Mouse (Mus musculus): ENCODE data around the gene Chaf1b.

Chaf1b gene

DNA sequence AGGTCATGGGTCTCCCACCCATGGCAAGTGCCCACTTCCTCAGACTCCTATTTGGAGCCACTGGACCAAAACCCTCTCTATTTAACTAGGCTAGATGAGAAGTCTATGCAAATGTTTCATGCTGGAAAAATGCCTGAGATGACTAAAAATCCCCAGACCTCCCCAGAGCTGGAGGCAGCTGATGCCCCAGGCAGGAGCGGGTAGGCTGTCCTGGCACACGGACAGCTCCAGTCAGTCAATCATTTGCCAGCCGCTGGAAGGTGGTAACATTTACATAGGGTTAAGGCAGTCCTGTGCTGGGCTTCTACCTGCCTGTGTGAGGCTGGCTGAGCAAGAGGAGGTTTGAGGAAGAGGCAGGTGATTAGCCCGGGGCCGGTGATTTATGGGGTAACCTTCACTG lies 28.5 kb downstream of the Chaf1b start:
- DNase-seq (ENCODE audit: extremely low read depth, insufficient read length, low spot score): peak; percentile 56

DNA sequence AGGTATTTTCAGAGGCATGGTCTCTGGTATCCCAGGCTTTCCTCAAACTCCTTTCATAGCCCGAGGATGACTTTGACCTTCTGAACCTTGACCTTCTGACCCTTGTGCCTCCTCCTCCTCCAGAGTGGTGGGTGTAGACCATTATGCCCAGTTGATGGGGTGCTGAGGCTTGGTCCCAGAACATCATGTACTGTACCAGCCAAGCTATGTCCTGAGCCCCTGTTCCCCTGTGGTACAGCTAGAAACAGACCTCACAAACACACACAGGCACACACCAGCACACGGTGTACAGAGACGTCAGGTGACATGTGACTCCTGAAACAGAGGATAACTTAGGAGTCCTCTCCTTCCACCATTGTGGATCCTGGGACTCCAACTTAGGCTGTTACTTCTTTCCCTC lies 29.1 kb downstream of the Chaf1b start:
- DNase-seq (ENCODE audit: extremely low read depth, insufficient read length, low spot score): no peak

DNA sequence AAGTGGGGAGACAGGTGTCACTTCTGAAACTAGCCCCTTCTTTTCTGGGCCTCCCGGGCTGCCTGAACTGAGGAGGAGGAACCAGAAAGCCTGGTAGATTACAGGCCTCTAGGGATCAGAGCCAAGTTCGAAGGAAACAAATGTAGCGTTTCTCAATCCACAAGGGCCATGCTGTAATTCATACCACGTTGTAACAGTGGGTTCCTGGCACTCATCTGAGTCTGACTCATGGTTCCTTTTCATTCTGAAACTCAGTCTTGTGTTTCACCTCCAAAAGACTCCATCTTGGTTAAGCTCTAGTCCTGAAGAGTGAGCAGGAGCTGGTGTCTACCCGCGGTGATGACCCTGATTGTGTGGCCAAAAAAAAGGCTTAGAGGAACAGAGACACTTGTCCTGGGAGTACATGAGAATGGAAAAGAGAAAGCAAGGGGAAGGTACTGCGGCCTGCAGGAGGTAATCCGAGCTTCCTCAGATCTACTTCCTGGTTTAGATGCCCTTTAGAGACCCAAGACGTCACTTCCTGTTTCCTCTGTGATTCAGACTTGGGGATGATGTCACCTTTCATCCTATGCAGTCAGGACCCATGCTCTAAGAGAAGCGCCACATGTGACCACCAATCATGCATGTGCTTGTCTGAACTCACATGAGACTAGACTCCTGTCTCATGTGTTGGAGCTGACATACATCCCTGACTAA lies 30.3 kb downstream of the Chaf1b start:
- DNase-seq (ENCODE audit: extremely low read depth, insufficient read length, low spot score): peak; percentile 63

DNA sequence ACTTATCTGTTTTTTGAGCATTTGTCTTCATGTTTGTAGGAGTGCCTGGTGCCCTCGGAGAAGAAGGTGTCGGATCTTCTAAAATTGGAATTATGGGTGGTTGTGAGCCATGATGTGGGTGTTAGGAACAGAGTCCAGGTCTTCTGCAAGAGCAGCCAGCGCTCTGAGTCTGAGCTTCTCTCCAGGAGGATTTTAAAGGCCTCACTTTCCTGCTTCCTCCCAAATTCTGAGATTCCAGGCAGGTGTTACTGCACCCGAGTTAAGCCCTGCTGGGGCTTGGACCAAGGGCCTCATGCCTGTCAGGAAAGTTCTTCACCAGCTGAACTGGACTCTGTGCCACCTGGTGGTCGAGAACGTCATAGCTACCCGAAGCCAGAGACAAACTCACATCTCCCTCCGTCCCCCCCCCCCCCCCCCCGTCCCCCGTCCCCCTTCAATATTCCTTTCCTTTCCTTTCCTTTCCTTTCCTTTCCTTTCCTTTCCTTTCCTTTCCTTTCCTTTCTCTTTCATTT lies 31.7 kb downstream of the Chaf1b start:
- no peak for DNase-seq (ENCODE audit: extremely low read depth, insufficient read length, low spot score)

DNA sequence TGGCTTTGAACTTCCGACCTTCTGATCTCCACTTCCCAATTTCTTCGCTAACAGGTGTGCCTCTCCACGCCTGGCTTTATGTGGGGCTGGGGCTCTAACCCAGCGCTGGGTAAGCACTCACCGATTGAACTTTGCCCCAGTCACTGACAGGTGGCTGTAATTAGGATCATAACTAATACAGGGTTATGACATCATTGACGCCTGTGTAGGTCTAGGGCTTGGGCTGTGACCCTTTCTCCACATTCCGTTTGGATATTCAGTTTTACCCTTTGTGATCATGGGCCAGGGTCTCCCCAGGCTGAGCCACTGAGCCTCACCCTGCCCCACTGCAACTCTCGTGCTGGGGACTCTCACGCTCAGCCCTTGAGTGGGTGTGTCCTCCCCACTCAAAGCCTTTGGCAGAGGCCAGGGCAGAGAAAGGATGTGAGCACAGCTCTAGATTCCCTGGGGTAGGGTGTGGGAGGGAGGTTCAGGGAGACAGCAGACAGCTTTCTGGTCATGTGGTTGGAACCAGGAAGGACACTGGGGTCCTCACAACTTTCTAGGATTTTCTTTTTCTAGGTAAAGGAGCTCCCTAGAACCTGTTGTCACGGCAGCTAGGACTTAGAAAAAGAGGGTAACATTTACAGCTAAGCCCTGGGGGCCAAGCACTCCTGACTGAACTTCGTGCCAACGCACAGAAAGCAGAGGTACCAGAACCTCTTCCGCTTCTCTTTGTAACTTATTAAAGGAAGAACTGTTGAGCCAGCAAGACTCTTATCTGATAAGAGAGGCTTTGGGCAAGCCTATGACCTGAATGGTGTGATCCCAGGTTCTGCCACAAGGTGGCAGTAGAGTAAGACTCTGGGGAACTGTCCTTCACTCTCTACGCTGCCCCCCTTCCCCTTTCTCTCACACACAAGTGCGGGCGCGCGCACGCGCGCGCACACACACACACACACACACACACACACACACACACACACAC lies 34.3 kb downstream of the Chaf1b start:
- no peak for DNase-seq (ENCODE audit: extremely low read depth, insufficient read length, low spot score)

DNA sequence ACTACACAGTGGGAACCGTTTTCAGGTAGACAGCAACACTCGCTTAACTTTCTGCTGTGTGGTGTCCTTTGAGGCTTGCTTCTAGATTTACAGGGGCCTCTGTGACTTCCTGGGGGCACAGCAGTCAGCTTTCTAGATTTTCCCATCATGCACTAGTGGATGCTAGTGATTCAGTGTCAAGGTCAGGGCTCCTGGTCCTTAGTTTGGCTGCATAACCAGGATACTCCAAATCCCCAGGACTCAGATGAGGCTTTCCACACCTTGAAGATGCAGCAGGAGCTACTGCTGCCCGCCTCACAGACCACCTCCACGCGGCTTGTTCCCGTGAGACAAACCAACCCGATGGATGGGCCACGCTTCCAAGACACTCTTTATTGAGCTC lies 35.0 kb downstream of the Chaf1b start:
- peak; percentile 35 for DNase-seq (ENCODE audit: extremely low read depth, insufficient read length, low spot score)

DNA sequence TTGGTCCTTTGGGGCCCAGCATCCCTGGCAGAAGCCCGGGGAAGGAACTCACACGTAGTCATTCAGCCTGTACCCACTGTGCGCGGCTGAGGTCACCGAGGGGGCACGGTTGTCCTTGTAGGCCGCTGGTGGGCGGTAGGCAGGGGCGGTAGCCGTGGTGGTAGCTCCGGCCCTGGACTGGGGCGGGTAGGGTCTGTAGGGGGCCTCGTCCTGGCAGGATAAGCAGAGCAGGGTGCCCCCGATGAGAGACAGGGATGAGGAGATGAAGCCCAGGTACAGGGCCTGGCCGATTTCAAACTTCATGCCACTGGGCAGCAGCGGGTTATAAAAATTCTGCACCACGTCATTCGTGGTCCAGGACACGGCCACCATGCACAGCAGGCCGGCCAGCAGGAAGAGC lies 35.5 kb downstream of the Chaf1b start:
- DNase-seq (ENCODE audit: extremely low read depth, insufficient read length, low spot score): no peak

DNA sequence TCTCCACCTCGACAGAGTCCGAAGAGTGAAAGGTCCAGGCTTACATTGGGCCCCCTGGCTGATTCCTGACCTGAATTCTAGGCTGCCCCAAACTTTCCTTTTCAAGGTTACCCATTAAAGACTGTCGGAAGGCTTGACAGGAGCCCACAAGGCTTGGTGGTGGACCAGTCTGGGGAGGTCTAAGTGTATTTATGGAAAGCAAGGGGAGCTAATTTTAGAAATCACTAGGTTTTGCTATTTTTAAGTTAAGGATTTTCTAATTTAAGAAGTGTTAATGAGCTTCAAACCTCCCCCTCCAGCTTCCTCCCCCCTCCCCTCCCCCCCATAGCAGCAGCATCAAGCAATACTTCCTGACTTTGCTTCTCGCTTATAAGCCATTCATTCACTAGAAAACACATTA lies 37.0 kb downstream of the Chaf1b start:
- no peak for DNase-seq (ENCODE audit: extremely low read depth, insufficient read length, low spot score)

DNA sequence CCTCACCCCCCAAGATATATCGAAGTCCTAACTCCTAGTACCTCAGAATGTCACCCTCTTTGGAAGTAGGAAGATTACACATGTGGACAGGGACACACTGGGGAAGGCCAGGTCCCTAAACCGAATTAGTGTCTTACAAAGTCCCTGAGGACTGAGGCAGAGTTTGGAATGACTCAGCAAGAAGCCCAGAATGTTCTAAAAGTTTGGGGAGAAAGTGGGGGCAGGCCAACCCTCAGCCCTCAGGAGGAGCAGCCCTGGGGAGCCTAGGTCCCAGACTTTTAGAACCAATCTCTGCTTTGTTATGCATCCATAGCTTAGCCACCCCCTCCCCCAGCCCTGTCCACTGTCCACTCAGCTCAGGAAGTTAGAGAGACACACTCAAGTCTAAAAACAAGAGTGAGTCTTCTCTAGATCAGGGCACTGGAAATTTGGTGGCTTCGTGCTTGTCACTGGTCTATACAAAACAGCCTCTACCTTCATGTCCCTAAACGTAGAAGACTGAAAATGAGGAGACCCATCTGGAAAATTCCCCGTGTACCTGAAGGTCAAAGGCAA lies 39.2 kb downstream of the Chaf1b start:
- no peak for DNase-seq (ENCODE audit: extremely low read depth, insufficient read length, low spot score)

DNA sequence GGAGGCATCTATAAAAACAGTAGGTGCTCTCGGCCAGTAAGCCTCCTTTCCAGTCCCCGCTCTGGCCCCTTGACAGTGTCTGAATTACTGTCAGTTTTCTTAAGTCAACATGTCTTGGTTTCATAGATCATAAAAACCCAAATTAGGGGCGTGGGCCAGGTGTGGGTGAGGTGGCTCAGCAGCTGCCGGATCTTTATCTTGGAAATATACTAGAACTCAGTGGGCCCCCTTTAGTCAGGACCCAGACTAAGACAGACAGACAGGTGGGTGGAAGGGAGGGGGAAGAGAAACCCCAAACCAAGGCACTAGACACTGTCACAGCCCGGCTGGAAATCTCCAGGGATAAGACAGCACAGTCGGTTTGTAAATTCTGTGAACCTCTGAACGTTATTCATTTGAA lies 40.1 kb downstream of the Chaf1b start:
- DNase-seq (ENCODE audit: extremely low read depth, insufficient read length, low spot score): no peak

DNA sequence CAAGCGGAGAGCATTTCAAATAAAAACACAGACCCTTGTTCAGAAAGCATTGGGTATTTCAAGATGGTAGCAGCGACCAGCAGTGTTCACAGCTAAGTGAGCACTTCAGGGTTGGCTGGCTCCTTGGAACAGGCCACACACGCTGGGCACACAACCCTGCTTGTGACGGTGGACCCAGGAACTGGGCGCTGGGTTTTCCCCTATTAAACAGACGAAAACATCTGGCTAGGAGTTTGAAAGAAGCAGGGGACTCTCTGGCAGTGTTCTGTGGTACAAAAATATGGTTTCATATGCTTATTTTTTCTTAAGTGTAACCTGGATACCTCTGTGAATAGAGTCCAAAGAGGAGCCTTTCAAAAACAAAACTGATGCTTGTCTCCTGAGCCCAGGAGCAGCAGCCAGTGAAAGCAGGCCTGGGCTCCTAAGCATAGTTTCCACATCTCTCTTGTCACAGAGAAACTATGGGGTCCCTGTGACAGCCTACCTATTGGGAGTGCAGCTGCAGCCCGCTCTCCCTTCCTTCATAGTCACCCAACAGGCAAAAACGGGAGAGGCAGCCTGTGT lies 42.1 kb downstream of the Chaf1b start:
- DNase-seq (ENCODE audit: extremely low read depth, insufficient read length, low spot score): no peak

DNA sequence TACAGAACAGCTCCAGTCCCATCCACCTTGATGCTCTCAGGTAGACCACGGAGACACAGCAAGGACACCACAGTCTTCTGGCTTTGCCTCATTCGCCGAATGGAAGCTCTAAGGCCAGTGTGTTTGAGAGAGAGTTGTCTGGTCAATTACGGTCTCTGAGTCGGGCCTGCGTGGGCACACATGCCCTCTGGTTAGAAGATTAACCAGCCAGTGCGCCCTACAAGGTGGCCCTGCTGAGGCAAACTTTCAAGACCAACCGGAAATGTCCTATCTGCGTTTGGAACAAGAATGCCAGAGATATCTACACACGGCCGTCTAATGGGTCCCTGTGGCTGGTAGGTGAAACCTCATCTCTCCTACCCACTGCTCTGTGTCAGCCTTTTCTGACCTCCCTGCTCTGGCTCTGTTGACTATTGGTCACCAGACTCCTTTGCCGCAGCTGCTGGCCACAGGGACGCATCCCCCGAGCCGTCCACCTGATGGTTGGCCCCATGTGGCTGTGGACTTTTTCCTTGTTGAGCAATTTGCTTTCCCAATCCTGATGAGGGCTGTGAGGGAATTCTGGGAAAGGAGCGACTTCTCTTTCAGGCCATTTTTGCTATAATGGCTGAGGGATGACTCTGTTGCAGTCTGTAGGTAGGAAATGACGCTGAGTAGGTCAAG lies 45.8 kb downstream of the Chaf1b start:
- DNase-seq (ENCODE audit: extremely low read depth, insufficient read length, low spot score): no peak

DNA sequence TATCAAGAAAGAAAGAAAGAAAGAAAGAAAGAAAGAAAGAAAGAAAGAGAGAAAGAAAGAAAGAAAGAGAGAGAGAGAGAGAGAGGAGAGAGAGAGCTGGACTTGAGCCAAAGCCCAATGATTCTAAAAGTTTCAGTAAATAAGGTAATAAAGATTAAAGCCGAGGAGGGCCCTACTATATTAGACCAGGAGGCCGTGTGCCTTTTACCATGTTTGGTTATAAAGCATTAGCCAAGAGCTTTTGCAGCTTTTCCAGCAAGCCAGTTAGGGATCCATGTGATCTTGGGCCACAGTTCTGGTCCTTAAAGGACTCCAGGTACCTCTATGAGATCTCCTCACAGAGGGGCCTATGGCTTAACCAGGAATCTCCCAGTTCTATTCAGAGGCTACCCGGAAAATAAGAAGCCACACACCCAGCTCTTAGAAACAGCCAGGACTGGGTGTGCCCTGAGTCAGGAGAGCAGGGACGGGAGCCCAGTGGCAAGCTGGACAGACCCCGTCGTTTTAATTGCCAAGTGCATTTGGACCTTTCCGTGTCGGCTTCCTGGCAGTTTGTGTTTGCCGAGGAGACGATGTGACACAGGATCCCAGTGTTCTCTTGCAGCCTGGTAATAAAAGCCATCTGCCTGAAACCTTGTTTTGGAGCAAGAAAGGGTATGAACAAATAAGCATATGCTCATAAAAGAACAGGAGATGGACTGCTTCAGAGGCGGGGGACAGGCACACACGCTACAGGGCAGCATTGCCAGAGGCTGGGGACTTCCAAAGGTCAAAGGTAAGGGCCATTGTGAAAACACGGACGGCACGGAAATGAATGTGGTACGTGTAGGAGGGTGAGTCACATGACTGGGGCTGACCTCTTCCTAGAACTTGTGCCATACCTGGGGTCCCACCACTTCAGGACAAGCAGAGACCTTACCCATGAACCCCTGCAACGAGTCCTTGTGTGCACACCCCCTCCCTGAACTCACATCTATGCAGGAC lies 48.8 kb downstream of the Chaf1b start:
- DNase-seq (ENCODE audit: extremely low read depth, insufficient read length, low spot score): no peak

DNA sequence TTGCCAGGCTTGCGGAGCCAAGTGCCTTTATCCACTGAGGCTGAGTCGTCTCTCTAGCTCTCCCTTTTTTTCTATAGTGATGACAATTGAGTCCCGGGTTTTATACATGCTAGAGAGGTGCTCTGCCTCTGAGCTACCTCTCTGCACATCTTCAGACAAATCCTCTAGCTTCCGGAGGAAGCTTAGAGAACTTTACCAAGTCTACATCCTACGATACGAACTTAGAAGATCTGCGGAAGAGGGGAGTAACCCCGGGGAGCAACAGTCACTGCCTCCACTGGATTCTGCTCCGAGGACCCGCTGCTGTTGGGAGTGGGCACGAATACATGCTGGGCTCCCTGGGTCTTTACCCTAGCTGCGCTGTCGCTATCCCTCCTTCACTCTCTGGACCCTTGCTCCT lies 50.9 kb downstream of the Chaf1b start:
- DNase-seq (ENCODE audit: extremely low read depth, insufficient read length, low spot score): no peak

DNA sequence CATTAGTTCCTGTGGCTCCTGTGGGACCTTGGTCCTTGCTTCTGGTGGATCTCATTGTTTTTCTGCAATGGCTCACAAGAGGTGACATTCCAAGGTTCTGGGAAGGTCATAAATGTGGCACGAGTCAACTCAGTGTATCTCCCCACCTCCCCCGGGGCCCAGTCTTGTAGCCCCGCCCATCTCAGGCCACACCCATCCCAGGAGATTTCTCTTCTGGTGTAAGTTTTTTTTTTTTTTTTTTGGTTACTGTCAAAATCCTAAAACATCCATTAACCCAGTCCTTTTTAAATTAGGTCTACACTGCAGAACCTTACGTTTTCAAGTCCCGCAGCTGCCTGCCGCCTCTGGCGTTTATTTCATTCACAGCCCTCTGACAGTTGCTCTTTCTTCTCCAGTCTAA lies 51.3 kb downstream of the Chaf1b start:
- no peak for DNase-seq (ENCODE audit: extremely low read depth, insufficient read length, low spot score)

DNA sequence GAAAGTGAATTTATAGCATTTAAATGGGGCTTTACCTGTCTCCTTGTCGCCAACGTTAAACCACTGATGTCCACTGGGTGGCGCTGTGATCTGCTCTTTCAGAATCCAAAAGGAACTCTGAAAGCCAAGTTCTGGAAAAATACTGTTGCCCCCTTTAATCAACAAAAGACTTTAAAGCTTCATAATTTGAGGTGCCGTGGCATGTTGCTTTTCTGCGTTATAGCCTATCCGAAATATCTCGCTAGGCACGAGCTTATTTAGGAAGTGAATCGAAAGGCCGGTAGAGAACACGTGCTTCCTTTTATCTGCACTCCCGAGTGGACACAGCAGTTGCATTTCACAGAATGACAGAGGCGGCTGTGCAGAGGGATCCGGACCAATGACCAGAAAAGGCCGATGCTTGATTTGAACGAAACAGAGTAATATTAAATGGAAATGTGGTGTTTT lies 54.7 kb downstream of the Chaf1b start:
- DNase-seq (ENCODE audit: extremely low read depth, insufficient read length, low spot score): no peak

DNA sequence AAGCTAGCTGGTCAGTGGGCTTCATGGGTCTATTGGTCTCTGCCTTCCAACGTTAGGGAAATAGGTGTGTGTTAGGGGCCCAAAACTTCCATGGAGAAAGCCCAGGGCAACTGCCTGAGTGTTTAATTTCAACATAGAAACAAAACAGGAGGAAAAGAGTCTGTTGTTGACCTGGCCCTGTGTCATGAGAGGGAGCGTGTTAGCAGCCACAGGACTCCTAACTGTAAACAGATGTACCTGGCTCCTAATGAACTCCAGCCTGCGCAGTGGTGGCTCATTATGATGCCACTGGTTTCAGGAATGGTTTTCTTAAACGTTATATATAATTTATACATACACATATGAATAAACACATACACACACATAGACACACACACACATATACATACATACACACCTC lies 56.3 kb downstream of the Chaf1b start:
- DNase-seq (ENCODE audit: extremely low read depth, insufficient read length, low spot score): no peak

DNA sequence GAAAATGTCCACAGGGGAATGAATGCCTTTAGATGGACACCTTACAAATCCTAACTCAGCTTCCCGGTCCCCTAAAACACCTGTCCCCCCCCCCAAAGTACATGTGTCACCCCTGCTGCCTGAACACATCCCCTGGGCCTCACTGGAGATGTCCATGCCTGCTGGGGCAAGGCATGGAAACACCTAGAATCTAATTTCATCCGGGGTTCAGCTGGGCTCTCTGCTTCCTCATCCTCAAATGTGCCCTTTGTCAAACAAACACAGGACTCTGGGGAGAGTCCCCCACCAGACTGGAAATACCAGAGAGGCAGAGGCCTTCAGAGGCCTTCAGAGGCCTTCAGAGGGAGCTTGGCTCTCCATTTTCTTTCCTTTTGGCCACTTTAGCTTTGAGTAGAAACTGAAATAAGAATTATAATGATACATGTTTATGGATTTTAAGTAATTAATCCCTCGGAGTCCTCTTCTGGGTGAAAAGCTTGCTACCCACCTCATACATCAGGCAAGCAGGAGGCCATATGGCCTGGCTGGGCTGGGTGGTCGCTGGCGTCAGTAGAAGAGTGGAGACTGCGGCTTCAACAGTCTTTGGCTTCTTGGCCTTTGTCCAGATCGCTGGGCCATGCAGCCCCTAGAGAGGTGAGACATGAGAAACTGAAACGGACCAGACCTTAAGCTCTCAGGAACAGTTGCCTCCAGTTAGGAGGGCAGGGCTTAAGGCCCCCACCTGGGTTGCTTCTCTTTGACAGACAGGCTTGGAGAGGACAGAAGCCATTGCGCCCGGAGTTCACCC lies 58.3 kb downstream of the Chaf1b start:
- no peak for DNase-seq (ENCODE audit: extremely low read depth, insufficient read length, low spot score)

Data from 3134 (cell line).